Mouse (Mus musculus) cerebellum, postnatal 14 days (tissue): Measurements from ENCODE around the gene Dusp3.
A peak's percentile ranks its signal among the peaks of the same experiment; 100 is the strongest.
"Not testable (repeated sequence)": the region's sequence is repeated elsewhere in the genome, so short reads cannot be mapped to it uniquely, and the experiment has no call there.

Experiments
- DNase-seq, 2 experiments: peaks; one replicate each; pipeline ENCODE4 v3.0.0; 2021; ENCODE audit warnings: mixed read lengths in 2 of 2

Dusp3 gene

GRCm38 (mm10) chr11:102010140-102010539, 23.3 kb upstream of the Dusp3 start:
- DNase-seq: peak; percentile 83 to 84

DNA sequence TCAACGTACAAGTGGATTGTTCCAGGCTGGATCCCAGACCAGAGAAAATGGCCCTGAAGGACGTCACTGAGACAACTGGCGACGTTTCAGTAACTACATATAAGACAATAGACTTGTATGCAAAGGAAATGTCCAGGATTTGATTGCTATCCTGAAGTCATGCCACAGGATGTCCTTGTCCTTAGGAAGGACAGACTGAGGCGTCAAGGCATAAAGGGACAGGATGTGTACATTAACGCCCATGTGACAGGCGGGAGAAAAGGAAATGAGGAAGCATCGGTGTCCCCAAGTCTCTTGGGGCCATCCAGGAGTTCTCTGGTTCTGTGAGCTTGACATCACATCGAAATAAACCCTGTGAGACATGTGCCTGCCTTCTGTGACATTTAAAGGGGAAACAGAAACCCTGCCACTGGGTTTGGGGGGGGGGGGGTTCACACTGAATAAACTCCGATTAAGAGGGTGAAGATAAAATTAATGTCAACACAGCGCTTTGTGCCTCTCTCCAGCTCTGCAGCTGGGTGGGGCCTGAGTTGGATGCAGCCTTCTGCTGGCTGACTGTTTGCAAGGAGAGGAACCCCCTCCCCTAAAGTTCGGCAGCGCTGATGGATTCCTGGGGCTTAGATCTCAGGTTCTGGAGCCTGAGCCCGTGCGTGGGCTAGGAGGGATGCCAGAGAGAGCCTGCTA, 22.3 kb upstream of the Dusp3 start:
- DNase-seq: no peak

GRCm38 (mm10) chr11:102008372-102008771, 21.6 kb upstream of the Dusp3 start:
- DNase-seq: no peak

DNA sequence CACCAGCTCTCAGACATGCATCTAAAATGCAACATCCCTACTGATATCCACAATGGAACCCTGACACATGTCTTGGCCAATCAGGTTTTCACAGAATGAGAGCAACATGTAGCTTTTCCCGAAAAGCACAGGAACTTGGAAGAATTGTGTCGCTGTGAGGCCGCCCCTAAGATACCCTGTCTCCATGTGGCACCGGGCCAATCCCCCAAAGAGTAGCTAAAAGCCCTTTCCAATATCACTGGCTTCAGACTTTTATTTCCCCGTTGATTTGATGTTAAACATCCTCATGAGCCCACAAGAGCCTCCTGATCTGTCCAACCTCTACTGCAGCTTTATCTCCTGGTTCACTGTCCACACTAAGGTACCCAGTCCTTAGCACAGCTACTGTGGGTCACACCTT, 19.9 kb upstream of the Dusp3 start:
- DNase-seq: peak in 1 of 2 experiments; percentile 62

GRCm38 (mm10) chr11:102006271-102006670, 19.5 kb upstream of the Dusp3 start:
- DNase-seq: no peak

DNA sequence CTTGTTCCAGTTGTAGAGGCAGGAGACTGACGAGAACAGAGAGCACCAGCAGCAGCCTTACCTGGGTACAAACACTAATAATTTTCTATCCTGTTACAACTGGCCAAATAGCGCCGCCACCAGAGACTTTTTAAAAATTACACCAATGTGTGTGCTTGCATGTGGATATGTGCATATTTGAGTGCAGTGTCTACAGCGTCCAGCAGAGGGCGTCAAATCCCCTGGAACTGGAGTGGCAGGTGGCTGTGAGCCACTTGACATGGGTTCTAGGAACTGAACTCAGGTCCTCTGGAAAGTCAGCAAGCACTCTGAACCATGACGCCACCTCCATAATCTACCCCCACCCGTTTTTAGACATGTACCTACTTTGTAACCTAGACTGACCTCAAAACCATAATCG, 17.4 kb upstream of the Dusp3 start:
- DNase-seq: peak; percentile 46 to 77

DNA sequence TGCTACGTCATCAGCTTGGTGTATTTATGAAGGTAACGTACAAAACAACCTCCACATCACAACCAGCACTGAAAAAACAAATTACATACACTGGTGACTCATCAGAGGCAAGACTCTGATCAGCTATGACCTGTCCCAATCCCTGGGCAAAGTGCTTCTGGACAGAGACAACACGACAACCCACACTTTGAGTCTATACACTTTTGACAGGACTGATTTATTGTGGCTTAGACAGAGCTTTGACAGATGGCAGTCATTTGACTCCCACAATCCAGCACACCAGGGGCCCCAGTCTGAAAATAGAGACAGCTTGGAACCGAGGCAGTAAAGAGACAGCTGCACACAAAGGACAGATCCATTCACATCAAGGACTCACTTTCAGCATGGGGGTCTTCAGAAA, 12.7 kb upstream of the Dusp3 start:
- DNase-seq: no peak

- no peak for DNase-seq
Observed at GRCm38 (mm10) chr11:101998258-101998657, 11.4 kb upstream of the Dusp3 start.

- no peak for DNase-seq
Observed at GRCm38 (mm10) chr11:101995938-101996337, 9.1 kb upstream of the Dusp3 start.

DNA sequence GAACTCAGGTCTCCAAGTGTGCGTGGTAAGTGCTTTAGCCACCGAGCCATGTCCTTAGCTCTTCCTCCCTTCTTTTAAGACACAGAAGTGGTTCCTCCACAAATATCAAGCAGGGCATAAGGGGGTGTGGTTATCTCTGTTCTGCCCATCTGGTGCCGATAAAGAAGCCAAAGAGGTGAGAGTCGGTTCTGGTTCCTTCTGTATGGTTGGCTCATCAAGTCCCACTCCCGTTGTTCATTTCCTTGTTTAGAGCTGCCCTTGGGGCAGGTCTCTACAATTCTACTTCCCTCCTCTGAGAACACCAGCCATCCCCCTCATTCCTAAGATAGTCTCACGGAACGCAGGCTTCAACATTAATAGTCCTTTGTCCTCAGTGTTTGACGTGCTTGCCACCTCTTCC, 7.3 kb upstream of the Dusp3 start:
- peak; percentile 53 to 62 for DNase-seq

DNA sequence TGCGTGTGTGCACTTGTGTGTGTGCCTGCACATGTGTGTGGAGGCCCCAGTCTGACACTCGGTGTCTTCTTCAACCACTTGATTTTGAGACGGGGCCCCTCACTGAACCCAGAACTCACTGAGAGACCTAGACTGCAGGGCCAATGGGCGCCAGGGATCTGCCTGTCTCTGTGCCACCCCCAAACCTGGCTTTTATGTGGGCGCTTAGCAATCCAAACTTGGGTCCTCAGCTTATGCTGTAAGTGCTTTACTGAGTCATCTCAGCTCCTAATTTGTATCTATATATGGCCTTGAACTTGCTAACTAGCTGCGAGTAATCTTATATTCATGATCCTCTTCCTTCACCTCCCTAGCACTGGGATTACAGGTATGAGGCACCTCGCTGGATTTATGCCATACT, 5.6 kb upstream of the Dusp3 start:
- DNase-seq: no peak

GRCm38 (mm10) chr11:101991813-101992212, 5.0 kb upstream of the Dusp3 start:
- no peak for DNase-seq

DNA sequence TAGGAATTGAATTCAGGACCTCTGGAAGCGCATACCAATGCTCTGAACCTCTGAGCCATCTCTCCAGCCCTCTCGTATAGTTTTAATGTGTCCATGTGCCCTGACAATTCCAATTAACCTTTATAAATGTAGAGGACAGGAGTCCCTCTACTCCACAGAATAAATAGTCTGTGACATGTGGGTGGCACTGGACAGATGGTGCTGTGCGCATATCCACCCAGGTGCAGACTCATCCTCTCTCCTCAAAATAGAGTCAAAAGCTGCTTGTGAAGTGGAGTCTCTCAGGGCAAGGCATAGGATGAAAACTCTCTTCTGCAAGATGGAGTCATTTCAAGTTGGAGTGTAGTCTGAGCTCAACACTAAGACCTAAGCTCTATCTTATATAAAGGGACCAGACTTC, 3.4 kb upstream of the Dusp3 start:
- DNase-seq: no peak

GRCm38 (mm10) chr11:101985990-101986389, 823 bp downstream of the Dusp3 start:
- peak; percentile 91 to 93 for DNase-seq

GRCm38 (mm10) chr11:101985450-101985849, 1.4 kb downstream of the Dusp3 start:
- DNase-seq: not testable (repeated sequence)

DNA sequence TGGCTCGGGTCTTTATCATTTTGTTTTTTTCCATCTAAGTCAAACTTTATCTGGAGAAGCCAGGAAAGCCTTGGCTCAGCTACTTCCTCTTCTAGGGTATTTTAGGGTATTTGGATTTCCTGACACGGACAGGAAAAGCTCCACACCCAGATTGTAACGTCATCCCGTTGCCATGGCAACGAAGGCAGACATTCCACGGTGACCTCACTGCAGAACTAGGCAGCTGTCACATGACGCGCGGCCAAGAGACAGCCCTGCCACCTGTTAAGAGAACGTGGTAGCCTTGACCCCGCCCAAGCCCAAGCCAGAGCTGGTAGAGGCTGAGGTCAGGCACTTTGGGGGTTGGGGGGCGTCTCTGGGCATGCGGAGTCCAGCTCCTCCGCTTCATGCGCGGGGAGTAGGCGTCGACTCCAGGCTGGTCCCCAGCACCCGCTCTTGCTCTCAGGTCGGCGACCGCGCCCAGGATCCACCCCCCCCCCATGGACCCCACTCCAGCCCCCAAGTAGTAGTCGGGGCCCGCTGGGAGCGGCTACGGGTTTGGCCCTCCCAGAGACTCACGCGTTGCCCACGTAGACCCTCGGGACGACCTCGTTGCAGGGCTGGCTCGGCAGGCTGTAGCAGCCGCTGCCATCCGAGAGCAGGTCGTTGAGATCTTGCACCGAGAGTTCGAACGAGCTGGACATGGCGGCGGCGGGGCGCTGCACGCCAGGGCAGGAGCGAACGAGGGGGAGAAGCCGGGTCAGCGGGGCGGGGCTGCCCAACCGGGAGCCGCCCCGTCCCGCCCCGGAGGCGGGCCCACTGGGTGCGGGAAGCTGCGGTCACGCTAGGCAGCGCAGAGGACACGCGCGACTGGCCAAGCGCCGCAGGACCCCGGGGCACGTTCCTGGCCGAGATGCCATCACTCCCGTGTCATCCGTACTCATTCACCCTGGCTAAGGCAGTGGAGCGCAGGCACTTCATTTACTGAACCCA, 2.5 kb downstream of the Dusp3 start, which contains the start of gene Cfap97d1:
Gene Cfap97d1 (plus strand): TSS at position 226 of the 972 bp plus-strand sequence.
- peak; percentile 97 for DNase-seq

- DNase-seq: no peak
Observed at GRCm38 (mm10) chr11:101983431-101983921, 3.3 kb downstream of the Dusp3 start.

DNA sequence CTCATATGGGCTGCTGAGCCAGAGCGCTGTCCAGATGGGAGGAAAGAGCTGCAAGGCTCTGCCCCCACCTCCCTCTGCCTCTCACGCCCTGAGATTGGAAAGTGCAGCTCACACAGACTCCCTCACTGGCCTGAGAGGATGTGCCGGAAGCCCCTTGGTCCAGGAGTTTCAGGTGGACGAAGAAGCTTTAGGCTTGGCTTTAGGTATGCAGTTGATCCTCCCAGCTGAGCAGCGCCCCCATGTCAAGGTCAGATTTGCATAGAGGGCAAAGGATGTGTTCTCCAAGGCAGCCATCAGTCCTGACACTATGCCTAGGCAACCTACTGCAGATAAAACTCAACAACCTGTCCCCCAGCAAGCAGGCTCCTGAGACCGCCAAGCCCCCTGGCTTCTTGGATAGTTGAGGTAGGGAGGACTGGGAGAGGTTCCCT, 3.8 kb downstream of the Dusp3 start:
- no peak for DNase-seq

GRCm38 (mm10) chr11:101981850-101982249, 5.0 kb downstream of the Dusp3 start:
- DNase-seq: no peak

- no peak for DNase-seq
Observed at GRCm38 (mm10) chr11:101980603-101981157, 6.1 kb downstream of the Dusp3 start.

DNA sequence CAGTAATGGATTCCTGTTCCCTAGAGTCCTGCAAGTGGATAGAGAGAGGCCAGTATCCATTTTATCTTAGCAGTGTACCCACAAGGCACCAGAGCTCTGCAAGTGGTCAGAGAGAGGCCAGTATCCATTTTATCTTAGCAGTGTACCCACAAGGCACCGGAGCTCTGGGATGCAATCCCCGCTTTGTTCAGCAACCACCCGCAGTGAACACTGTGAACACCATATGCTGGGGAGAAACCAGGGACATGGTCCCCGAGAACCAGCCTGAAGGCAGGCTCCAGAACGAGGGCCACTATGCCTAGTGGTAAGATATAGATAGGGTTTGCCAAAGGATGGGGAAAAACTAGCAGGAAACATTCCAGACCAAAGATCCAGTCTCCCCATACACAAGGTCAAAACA, 7.7 kb downstream of the Dusp3 start:
- DNase-seq: no peak

DNA sequence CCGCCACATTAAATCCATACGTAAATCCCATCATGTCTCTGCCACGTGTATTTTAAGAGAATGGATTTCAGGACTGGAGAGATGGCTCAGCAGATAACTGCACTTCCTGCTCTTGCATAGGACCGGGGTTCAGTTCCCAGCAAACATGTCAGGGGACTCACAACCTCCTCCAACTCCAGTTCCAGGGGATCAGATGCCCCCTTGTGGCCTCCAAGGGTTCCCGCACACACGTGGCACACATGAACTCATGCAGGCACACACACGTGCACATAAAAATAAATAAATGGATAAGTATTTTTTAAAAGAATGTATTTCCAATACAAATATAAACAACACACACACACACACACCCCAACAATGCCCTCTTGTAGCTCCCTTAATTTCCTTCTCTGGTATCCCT, 9.9 kb downstream of the Dusp3 start:
- no peak for DNase-seq

DNA sequence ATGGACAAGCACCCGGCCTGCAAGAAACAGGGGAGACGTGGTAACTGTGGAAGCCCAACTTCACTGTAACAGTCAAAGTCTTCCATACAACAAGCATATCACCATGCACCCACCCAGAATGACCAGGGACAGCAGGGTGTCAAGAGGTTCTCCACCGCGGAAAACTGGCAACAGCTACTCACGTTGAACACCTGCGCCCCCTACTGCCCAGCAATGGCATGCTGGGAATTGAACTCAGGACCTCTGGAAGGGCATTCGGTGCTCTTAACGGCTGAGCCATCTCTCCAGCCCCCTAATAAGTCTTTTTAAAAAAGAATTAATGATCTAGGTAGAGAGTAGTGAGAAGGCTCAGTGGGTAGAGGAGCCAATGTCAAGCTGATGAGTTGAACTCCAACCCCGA, 11.9 kb downstream of the Dusp3 start:
- peak; percentile 43 to 53 for DNase-seq
